Mouse (Mus musculus): ENCODE results near the gene Atf7. TPM values are rescaled to one million over a fixed set of nuclear protein-coding genes. Genes with fewer than 3 reads are reported as not detected.

Gene Atf7
- total and polyA plus RNA-seq, 3 experiments = 49.9 to 77.6 (median 49.9) TPM

- no peak for DNase-seq
- 61% methylated on average over 1 of the region's 1 CpGs for WGBS
- Histone ChIP-seq H3K9ac (ENCODE audit: low read depth, low read length) (no peak overlapping the region), H3K4me3 (no peak overlapping the region), H3K36me3 (ENCODE audit: control insufficient read depth, insufficient read depth, low read length) (peaks cover 7% of the 10 kb centered on the region), H3K27ac (no peak overlapping the region), H3K4me1 (ENCODE audit: control insufficient read depth, insufficient read depth, low read length) (no peaks in the 10 kb centered on the region), H3K79me2 (replicated peaks; ENCODE audit: control insufficient read depth, insufficient read depth, low read length) (peaks cover 6% of the 10 kb centered on the region), H3K27me3 (ENCODE audit: control insufficient read depth, insufficient read depth, low read length) (no peaks in the 10 kb centered on the region)
- intact Hi-C loops (cut with DNase I) = no loop called here
- no peak for TF ChIP-seq POLR2A (IDR thresholded peaks at IDR 0.05; ENCODE audit: insufficient read depth, low read depth, low read length)
- no peak for TF ChIP-seq EP300 (IDR thresholded peaks at IDR 0.05; ENCODE audit: insufficient read depth, low read depth, low read length)
- no peak for TF ChIP-seq CTCF (IDR thresholded peaks at IDR 0.05)
These were observed 62.8 kb downstream of the Atf7 start for GRCm38 (mm10) chr15:102562491-102562890.

- intact Hi-C loops (cut with DNase I) = no loop called here
- no peak overlapping the region for H3K4me3 ChIP-seq
- peaks cover 4% of the 10 kb centered on the region for H3K79me2 ChIP-seq (replicated peaks; ENCODE audit: control insufficient read depth, insufficient read depth, low read length)
- H3K36me3 ChIP-seq (ENCODE audit: control insufficient read depth, insufficient read depth, low read length) = peaks cover 6% of the 10 kb centered on the region
- no peaks in the 10 kb centered on the region for H3K4me1 ChIP-seq (ENCODE audit: control insufficient read depth, insufficient read depth, low read length)
- DNase-seq = no peak
- no peaks in the 10 kb centered on the region for H3K27me3 ChIP-seq (ENCODE audit: control insufficient read depth, insufficient read depth, low read length)
- no peak overlapping the region for H3K9ac ChIP-seq (ENCODE audit: low read depth, low read length)
- no peak for TF ChIP-seq EP300 (IDR thresholded peaks at IDR 0.05; ENCODE audit: insufficient read depth, low read depth, low read length)
- no peak for TF ChIP-seq POLR2A (IDR thresholded peaks at IDR 0.05; ENCODE audit: insufficient read depth, low read depth, low read length)
- TF ChIP-seq CTCF (IDR thresholded peaks at IDR 0.05) = peak; percentile 57
- no peak overlapping the region for H3K27ac ChIP-seq
These were observed 67.7 kb downstream of the Atf7 start for GRCm38 (mm10) chr15:102557580-102557979.

- no peak overlapping the region for H3K27ac ChIP-seq
- H3K9ac ChIP-seq (ENCODE audit: low read depth, low read length) = no peak overlapping the region
- peaks cover 4% of the 10 kb centered on the region for H3K79me2 ChIP-seq (replicated peaks; ENCODE audit: control insufficient read depth, insufficient read depth, low read length)
- 100% methylated on average over 1 of the region's 1 CpGs for WGBS
- no peak overlapping the region for H3K4me3 ChIP-seq
- no peaks in the 10 kb centered on the region for H3K4me1 ChIP-seq (ENCODE audit: control insufficient read depth, insufficient read depth, low read length)
- DNase-seq = no peak
- intact Hi-C loops (cut with DNase I) = no loop called here
- TF ChIP-seq CTCF (IDR thresholded peaks at IDR 0.05) (no peak), EP300 (IDR thresholded peaks at IDR 0.05; ENCODE audit: insufficient read depth, low read depth, low read length) (no peak), POLR2A (IDR thresholded peaks at IDR 0.05; ENCODE audit: insufficient read depth, low read depth, low read length) (no peak)
- no peaks in the 10 kb centered on the region for H3K27me3 ChIP-seq (ENCODE audit: control insufficient read depth, insufficient read depth, low read length)
- H3K36me3 ChIP-seq (ENCODE audit: control insufficient read depth, insufficient read depth, low read length) = peaks cover 4% of the 10 kb centered on the region
These were observed 69.7 kb downstream of the Atf7 start for GRCm38 (mm10) chr15:102555581-102555980.

- Histone ChIP-seq H3K79me2 (replicated peaks; ENCODE audit: control insufficient read depth, insufficient read depth, low read length) (no peaks in the 10 kb centered on the region), H3K27me3 (ENCODE audit: control insufficient read depth, insufficient read depth, low read length) (no peaks in the 10 kb centered on the region), H3K27ac (no peak overlapping the region), H3K36me3 (ENCODE audit: control insufficient read depth, insufficient read depth, low read length) (peaks cover 4% of the 10 kb centered on the region), H3K9ac (ENCODE audit: low read depth, low read length) (no peak overlapping the region), H3K4me3 (no peak overlapping the region), H3K4me1 (ENCODE audit: control insufficient read depth, insufficient read depth, low read length) (peaks cover under 1% of the 10 kb centered on the region; the same call in 1 of the 2 replicates)
- WGBS = 88% methylated on average over 5 of the region's 5 CpGs
- DNase-seq = no peak
- no peak for TF ChIP-seq EP300 (IDR thresholded peaks at IDR 0.05; ENCODE audit: insufficient read depth, low read depth, low read length)
- no peak for TF ChIP-seq POLR2A (IDR thresholded peaks at IDR 0.05; ENCODE audit: insufficient read depth, low read depth, low read length)
- no peak for TF ChIP-seq CTCF (IDR thresholded peaks at IDR 0.05)
- intact Hi-C loops (cut with DNase I) = no loop called here
These were observed 72.7 kb downstream of the Atf7 start for GRCm38 (mm10) chr15:102552599-102552998.

- WGBS = 68% methylated on average over 3 of the region's 3 CpGs
- Histone ChIP-seq H3K79me2 (replicated peaks; ENCODE audit: control insufficient read depth, insufficient read depth, low read length) (no peaks in the 10 kb centered on the region), H3K36me3 (ENCODE audit: control insufficient read depth, insufficient read depth, low read length) (peaks cover 9% of the 10 kb centered on the region), H3K27me3 (ENCODE audit: control insufficient read depth, insufficient read depth, low read length) (no peaks in the 10 kb centered on the region), H3K9ac (ENCODE audit: low read depth, low read length) (no peak overlapping the region), H3K4me1 (ENCODE audit: control insufficient read depth, insufficient read depth, low read length) (peaks cover 6% of the 10 kb centered on the region; the same call in 1 of the 2 replicates), H3K27ac (peak overlapping the region; percentile 54), H3K4me3 (no peak overlapping the region)
- intact Hi-C loops (cut with DNase I) = loop anchor here (5.0 kb wide), 2 partner anchors 75 to 120 kb away; no protein-coding TSS in a partner anchor
- peak in 1 of 2 experiments; percentile 38 for DNase-seq
- no peak for TF ChIP-seq EP300 (IDR thresholded peaks at IDR 0.05; ENCODE audit: insufficient read depth, low read depth, low read length)
These were observed 77.8 kb downstream of the Atf7 start for GRCm38 (mm10) chr15:102547478-102547877.

- TF ChIP-seq POLR2A (IDR thresholded peaks at IDR 0.05; ENCODE audit: insufficient read depth, low read depth, low read length) (no peak), EP300 (IDR thresholded peaks at IDR 0.05; ENCODE audit: insufficient read depth, low read depth, low read length) (0 out of 2 replicates have a peak, but pooled peaks have one; percentile 68), CTCF (IDR thresholded peaks at IDR 0.05) (no peak)
- Histone ChIP-seq H3K79me2 (replicated peaks; ENCODE audit: control insufficient read depth, insufficient read depth, low read length) (no peaks in the 10 kb centered on the region), H3K9ac (ENCODE audit: low read depth, low read length) (no peak overlapping the region), H3K4me1 (ENCODE audit: control insufficient read depth, insufficient read depth, low read length) (peaks cover 6% of the 10 kb centered on the region; the same call in 1 of the 2 replicates), H3K27ac (peak overlapping the region; percentile 54), H3K36me3 (ENCODE audit: control insufficient read depth, insufficient read depth, low read length) (peaks cover 9% of the 10 kb centered on the region), H3K4me3 (no peak overlapping the region), H3K27me3 (ENCODE audit: control insufficient read depth, insufficient read depth, low read length) (no peaks in the 10 kb centered on the region)
- intact Hi-C loops (cut with DNase I) = loop anchor here (5.0 kb wide), 2 partner anchors 75 to 120 kb away; no protein-coding TSS in a partner anchor
- DNase-seq = peak; percentile 54 to 73
- WGBS = 57% methylated on average over 3 of the region's 3 CpGs
These were observed 78.4 kb downstream of the Atf7 start for GRCm38 (mm10) chr15:102546677-102547427.

Measured in heart, adult 2 months (tissue).